Mouse (Mus musculus): ENCODE measurements at regions not wholly inside any gene's neighbourhood (a gene's known extent, or its start where the extent isn't known, plus 50 kb on each side); places are given as distances from the start of the nearest gene placed in this dataset.

DNA sequence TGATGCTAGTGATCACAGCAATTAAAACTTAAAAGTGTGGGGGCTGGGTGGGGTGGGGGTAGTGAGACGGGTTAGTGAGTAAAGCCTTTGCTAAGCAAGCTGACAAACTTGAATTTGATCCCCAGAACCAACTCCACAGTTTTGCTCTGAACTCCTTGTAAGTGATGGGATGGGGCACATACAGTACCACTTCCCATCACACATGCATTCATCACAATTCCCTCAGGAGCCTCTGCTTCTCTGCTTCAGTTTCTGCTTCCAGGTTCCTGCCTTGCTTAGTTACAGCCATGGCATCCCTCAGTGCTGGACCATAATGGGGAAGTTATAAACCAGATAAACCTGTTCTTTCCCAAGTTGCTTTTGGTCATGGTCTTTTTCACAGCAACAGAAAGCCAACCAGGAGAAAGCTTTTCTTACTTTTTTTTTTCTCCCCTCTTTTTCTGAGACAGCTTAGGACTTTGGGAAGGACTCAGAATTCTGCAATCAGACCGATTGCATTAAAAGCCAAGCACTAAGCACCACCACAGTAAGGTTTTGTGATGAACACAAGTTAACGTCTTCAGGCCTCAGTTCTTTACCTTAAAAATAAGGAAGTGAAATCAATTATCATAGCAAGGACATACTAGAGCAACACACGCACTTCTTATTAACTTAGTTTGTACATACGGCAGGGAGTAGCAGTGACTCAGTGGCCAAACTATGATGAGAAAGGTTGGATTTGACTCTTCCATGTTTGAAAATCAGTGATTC, 176.8 kb upstream of the Cdkn2b start:
- H3K9me3 ChIP-seq: no peaks in the 10 kb centered on the region
- H3K9ac ChIP-seq (replicated peaks): no peak overlapping the region
- no peak overlapping the region for H3K27ac ChIP-seq (replicated peaks)
- H3K4me1 ChIP-seq: no peaks in the 10 kb centered on the region
- no peaks in the 10 kb centered on the region for H3K27me3 ChIP-seq
- no peak overlapping the region for H3K4me2 ChIP-seq (replicated peaks)
- 85% methylated on average over 5 of the region's 5 CpGs for WGBS
- ATAC-seq (replicated peaks): no peak
- no peaks in the 10 kb centered on the region for H3K36me3 ChIP-seq
- H3K4me3 ChIP-seq: no peak overlapping the region

DNA sequence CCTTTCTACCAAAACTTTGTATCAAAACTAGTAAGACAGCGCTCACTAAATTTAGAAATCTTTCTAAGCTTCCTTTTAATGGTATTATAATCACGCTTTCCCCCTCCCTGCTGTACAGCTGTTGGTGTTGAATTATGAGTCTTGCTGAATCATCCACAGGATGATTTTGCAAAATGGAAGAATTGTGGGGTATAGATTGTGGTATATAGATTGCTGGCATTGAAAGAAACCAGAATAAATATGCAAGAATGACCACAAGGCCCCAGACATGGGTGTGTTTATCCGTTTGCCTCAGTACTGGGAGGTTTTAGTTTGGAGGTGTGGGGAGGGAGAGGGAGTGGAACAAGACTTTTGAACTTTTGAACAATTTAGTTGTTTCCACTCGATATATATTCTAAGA, 176.1 kb upstream of the Cdkn2b start:
- H3K4me1 ChIP-seq: no peaks in the 10 kb centered on the region
- H3K4me3 ChIP-seq: no peak overlapping the region
- H3K27me3 ChIP-seq: no peaks in the 10 kb centered on the region
- H3K9ac ChIP-seq (replicated peaks): no peak overlapping the region
- no peaks in the 10 kb centered on the region for H3K9me3 ChIP-seq
- no peak overlapping the region for H3K27ac ChIP-seq (replicated peaks)
- H3K36me3 ChIP-seq: no peaks in the 10 kb centered on the region
- WGBS: 83% methylated on average over 4 of the region's 4 CpGs
- ATAC-seq (replicated peaks): no peak
- H3K4me2 ChIP-seq (replicated peaks): no peak overlapping the region

DNA sequence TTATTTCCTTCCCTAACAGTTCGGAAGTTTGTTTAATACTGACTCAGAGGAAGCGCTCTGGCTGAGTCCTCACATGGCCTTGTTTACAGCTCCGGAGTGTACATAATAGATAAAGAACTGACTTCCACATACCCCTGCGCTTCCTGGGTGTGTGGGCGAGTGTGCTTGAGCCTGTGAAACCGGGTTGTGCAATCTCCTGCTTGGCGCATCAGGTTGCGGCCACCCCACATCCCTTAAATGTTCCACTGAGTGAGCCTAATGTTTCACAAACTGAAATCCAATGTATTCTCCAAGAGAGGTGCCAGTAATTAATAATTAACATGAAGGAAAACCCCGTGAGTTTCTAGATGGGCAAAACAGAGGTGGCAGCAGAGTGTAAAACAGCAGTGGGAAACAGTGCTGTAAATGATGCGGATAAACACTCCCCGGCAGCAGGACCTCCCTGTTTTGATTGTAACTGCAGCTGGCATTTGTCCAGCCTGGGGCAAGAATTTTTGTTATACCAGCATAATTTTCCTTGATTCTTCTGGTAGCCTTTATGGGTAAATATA, 175.2 kb upstream of the Cdkn2b start:
- H3K4me1 ChIP-seq: no peaks in the 10 kb centered on the region
- no peak for ATAC-seq (replicated peaks)
- no peak overlapping the region for H3K4me3 ChIP-seq
- no peaks in the 10 kb centered on the region for H3K36me3 ChIP-seq
- 50% methylated on average over 11 of the region's 11 CpGs for WGBS
- no peak overlapping the region for H3K9ac ChIP-seq (replicated peaks)
- no peak overlapping the region for H3K27ac ChIP-seq (replicated peaks)
- no peaks in the 10 kb centered on the region for H3K27me3 ChIP-seq
- no peaks in the 10 kb centered on the region for H3K9me3 ChIP-seq
- no peak overlapping the region for H3K4me2 ChIP-seq (replicated peaks)

DNA sequence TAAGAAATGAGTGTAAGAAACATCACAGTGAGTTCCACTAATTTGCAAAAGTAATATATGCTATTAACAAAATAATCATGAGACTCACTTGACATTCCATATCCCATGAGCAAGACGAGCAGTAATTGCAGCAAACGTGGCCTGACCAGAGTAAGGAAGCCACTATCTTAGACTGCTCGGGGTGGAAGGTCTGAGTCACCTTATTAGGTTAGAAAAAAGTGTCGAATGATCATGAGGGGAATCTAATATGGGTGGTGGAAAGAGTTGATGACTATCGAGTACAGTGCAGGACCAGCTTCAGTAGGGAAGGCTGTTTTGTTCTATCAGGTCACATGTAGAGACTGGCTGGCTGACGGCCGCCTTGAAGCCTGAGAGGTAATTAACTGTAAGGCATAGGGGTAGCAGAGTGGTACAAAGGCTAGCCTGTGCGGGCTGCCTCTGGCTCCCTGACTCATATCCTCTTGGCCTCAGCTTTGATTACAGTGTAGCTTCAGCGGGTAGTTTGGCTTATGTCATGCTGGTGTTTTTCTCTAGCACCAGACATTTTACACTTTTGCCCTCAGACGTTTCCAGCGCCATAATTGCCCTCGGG, 167.9 kb upstream of the Cdkn2b start:
- no peak for ATAC-seq (replicated peaks)
- Histone ChIP-seq H3K27ac (replicated peaks) (no peak overlapping the region), H3K36me3 (no peaks in the 10 kb centered on the region), H3K4me1 (no peaks in the 10 kb centered on the region), H3K4me2 (replicated peaks) (no peak overlapping the region), H3K27me3 (no peaks in the 10 kb centered on the region), H3K9ac (replicated peaks) (no peak overlapping the region), H3K4me3 (no peak overlapping the region), H3K9me3 (no peaks in the 10 kb centered on the region)
- WGBS: 82% methylated on average over 12 of the region's 12 CpGs

DNA sequence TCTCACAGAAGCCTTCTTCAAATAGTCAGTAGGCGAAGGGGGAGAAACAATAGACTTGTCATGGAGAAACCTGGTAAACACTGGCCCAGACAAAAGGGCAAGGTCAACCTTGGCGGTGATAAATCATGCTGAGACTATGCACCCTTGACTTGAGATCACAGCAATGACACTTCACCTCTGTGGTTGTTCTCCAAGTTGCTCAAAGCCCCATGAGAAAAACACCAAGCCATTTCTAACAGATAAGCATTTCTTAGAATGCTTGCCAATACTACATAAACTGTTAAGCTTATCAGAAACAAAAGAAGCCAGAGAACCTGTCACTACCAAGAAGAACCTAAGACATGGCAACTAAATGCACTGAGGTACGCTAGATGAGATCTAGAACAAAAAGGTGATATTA, 165.0 kb upstream of the Cdkn2b start:
- H3K9me3 ChIP-seq: no peaks in the 10 kb centered on the region
- no peaks in the 10 kb centered on the region for H3K4me1 ChIP-seq
- no peaks in the 10 kb centered on the region for H3K36me3 ChIP-seq
- ATAC-seq (replicated peaks): no peak
- H3K27me3 ChIP-seq: no peaks in the 10 kb centered on the region
- WGBS: 78% methylated on average over 3 of the region's 3 CpGs
- no peak overlapping the region for H3K4me2 ChIP-seq (replicated peaks)
- no peak overlapping the region for H3K9ac ChIP-seq (replicated peaks)
- no peak overlapping the region for H3K27ac ChIP-seq (replicated peaks)
- H3K4me3 ChIP-seq: no peak overlapping the region

DNA sequence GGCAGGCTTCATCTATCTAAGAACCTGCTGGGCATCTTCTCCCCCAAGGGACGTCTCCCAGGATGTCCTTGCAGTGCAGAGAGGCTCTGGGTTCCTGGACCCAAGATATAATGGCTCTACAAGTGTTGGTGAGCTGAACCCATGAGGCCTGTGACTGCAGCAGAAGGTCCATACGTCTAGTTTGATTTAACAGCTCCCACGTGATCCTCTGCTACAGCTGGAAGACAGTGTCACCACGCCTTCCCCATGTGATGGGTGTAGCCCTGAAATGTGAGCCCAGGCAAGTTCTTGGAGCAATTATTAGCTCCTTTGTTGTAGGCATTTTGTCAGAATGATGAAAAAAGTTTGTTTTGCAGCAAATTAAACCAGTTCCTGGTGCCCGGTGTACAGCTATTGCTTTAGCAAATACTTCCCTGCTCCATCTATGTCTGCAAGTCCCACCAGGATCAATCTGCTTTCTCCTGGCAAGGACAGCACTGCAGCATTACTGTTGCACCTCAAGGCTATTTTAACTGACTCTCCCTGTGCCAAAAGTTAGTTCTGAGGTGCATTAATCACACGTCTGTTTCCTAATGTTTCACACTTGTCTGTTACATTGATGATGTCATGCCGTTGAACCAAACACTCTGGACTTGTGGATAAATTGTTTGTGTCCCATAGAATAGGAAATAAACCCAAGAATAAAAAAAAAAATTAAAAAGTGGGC, 164.2 kb upstream of the Cdkn2b start:
- Histone ChIP-seq H3K4me3 (no peak overlapping the region), H3K27ac (replicated peaks) (no peak overlapping the region), H3K4me1 (peaks cover 3% of the 10 kb centered on the region), H3K9me3 (no peaks in the 10 kb centered on the region), H3K9ac (replicated peaks) (no peak overlapping the region), H3K4me2 (replicated peaks) (no peak overlapping the region), H3K27me3 (no peaks in the 10 kb centered on the region), H3K36me3 (no peaks in the 10 kb centered on the region)
- ATAC-seq (replicated peaks): no peak
- WGBS: 75% methylated on average over 7 of the region's 7 CpGs

DNA sequence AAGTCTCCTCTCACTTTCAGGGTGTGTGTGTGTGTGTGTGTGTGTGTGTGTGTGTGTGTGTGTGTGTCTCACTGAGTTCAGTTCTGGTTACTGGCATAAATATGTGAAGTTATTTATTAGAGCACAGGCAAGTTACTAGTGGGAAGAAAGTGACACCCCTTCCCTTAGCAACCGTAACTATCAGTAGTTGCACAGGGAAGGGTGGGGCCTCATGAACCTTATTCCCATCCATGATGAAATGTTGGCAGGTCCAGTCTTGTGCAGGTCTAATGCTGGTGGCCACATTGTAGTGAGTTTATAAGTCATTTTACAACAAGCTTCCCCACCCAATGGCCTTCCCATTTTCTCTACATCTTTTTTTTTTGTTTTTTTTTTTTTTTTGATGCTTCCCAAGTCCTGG, 160.6 kb upstream of the Cdkn2b start:
- H3K9ac ChIP-seq (replicated peaks): no peak overlapping the region
- H3K4me1 ChIP-seq: peaks cover 9% of the 10 kb centered on the region
- H3K36me3 ChIP-seq: no peaks in the 10 kb centered on the region
- no peaks in the 10 kb centered on the region for H3K9me3 ChIP-seq
- H3K27me3 ChIP-seq: no peaks in the 10 kb centered on the region
- no peak overlapping the region for H3K4me3 ChIP-seq
- WGBS: 97% methylated on average over 1 of the region's 1 CpGs
- no peak overlapping the region for H3K27ac ChIP-seq (replicated peaks)
- H3K4me2 ChIP-seq (replicated peaks): no peak overlapping the region
- no peak for ATAC-seq (replicated peaks)

DNA sequence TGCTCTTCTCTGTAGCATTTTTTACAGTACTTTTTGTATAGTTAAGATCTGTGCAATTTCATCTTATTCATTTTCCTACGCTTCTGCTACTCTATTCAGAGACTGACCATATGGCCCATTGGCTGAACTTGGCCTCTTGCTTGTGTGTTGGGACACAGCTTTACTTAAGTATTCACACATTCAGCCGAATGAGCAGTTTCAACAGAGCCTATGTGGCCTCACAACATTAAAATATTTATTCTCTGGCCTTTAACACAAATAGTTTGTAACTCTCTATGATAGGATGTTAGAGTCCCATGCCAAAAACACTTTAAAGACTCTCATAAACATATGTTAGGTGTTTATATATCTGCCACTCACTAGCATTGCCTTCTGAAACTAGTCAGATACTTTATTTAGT, 159.9 kb upstream of the Cdkn2b start:
- no peak for ATAC-seq (replicated peaks)
- H3K27me3 ChIP-seq: no peaks in the 10 kb centered on the region
- 47% methylated on average over 2 of the region's 2 CpGs for WGBS

DNA sequence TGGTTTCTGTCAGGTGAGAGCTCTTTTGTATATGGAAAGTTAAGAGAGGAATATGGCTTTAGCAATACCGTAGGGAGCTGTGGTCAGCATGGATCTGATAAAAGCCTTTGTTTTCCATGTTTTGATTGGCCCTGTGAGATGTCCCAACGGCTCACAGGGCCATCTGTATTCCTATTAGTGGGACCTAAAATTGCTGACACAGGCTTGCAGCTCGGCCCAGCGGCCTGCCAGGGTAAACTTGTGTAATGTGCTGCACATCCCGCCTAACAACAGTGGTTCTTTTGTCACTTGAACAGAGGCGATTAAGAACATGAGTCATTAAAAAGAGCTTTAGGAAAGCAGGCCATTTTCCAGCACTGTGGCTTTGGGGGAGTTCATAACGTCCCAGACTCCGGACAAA, 159.0 kb upstream of the Cdkn2b start:
- Histone ChIP-seq H3K9ac (replicated peaks) (no peak overlapping the region), H3K36me3 (no peaks in the 10 kb centered on the region), H3K9me3 (no peaks in the 10 kb centered on the region), H3K27ac (replicated peaks) (no peak overlapping the region), H3K27me3 (no peaks in the 10 kb centered on the region), H3K4me2 (replicated peaks) (no peak overlapping the region), H3K4me3 (no peak overlapping the region), H3K4me1 (peaks cover 9% of the 10 kb centered on the region)
- WGBS: 4% methylated on average over 8 of the region's 8 CpGs
- peak; percentile 79 for ATAC-seq (replicated peaks)

More for the DNA sequence above, 159.9 kb upstream of the Cdkn2b start:
- Histone ChIP-seq H3K4me3 (no peak overlapping the region), H3K27ac (replicated peaks) (no peak overlapping the region), H3K9me3 (no peaks in the 10 kb centered on the region), H3K36me3 (no peaks in the 10 kb centered on the region), H3K4me1 (peaks cover 9% of the 10 kb centered on the region), H3K9ac (replicated peaks) (no peak overlapping the region), H3K4me2 (replicated peaks) (no peak overlapping the region)

DNA sequence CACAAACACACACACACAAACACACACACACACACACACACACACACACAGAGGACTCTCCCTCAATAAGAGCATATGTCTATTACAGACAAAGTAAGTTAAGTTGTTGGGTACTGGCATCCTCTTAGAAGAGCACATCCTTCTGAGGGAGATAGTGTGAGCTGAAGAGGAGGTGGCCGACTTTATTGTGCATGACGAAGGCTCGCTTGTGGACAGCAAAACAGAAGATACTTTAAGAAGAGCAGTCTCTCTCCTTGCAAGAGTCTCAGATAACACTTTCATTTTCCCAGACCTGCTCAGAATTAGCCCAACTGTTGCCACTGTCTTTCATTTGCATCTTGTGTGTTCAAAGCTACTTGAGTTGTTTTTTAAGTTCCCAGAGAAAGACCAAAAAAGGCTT, 158.6 kb upstream of the Cdkn2b start:
- ATAC-seq (replicated peaks): 0 out of 2 replicates have a peak, but pooled peaks have one; percentile 35
- H3K27ac ChIP-seq (replicated peaks): no peak overlapping the region
- H3K4me1 ChIP-seq: peaks cover 9% of the 10 kb centered on the region
- no peaks in the 10 kb centered on the region for H3K27me3 ChIP-seq
- H3K36me3 ChIP-seq: no peaks in the 10 kb centered on the region
- WGBS: 39% methylated on average over 3 of the region's 3 CpGs
- no peak overlapping the region for H3K9ac ChIP-seq (replicated peaks)
- no peaks in the 10 kb centered on the region for H3K9me3 ChIP-seq
- no peak overlapping the region for H3K4me2 ChIP-seq (replicated peaks)
- H3K4me3 ChIP-seq: no peak overlapping the region

DNA sequence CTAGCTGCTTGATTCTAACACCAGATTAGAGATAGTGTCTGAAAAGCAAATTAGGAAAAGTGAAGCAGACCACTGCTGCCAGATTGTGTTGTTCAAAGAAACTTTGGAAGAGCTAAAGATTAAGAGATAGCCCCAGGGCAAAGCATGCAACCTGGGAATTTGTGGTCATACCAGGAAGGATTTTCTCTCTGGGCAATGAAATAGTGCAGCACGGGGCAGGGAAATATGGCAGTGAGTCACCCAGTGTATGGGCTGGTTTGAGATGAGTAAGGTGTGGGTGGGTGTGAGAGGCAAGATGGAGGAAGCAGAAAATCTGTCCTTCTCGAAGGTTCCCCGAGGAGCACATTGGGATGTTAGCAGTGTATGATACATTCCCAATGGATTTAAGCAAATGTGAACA, 155.9 kb upstream of the Cdkn2b start:
- Histone ChIP-seq H3K27ac (replicated peaks) (no peak overlapping the region), H3K36me3 (no peaks in the 10 kb centered on the region), H3K9me3 (no peaks in the 10 kb centered on the region), H3K4me1 (peaks cover 9% of the 10 kb centered on the region), H3K4me3 (no peak overlapping the region), H3K9ac (replicated peaks) (no peak overlapping the region), H3K27me3 (no peaks in the 10 kb centered on the region), H3K4me2 (replicated peaks) (no peak overlapping the region)
- ATAC-seq (replicated peaks): no peak
- WGBS: 87% methylated on average over 3 of the region's 3 CpGs

DNA sequence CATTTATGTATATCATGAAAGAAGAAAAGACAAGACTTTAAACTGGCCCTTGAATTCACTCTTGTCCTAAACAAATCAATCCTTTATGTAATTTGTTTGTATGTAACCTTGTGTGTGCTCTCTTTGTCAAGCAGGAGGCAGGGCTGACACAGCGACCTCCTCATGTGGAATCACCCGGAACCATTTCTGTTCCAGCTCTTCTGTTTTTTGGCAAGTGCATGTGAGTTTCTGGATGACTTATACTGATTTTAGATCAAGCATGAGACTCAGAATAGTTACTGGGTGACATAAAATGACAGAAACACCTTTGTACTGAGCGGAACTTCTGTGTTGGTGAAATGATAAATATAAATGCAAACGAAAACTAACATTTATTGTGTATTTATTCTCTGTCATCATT, 152.3 kb upstream of the Cdkn2b start:
- H3K4me3 ChIP-seq: no peak overlapping the region
- H3K36me3 ChIP-seq: no peaks in the 10 kb centered on the region
- WGBS: 86% methylated on average over 4 of the region's 4 CpGs
- ATAC-seq (replicated peaks): no peak
- H3K9me3 ChIP-seq: no peaks in the 10 kb centered on the region
- H3K27me3 ChIP-seq: no peaks in the 10 kb centered on the region
- H3K9ac ChIP-seq (replicated peaks): no peak overlapping the region
- no peak overlapping the region for H3K27ac ChIP-seq (replicated peaks)
- H3K4me1 ChIP-seq: no peaks in the 10 kb centered on the region
- no peak overlapping the region for H3K4me2 ChIP-seq (replicated peaks)

Measured in forebrain, embryonic 15.5 days (tissue).